Mouse (Mus musculus): ENCODE results near the gene Ddr2. TPM values are rescaled to one million over a fixed set of nuclear protein-coding genes. Genes with fewer than 3 reads are reported as not detected.

The Ddr2 gene
- polyA plus RNA-seq, 1 experiment from 2014 or later = 10.6 TPM

GRCm38 (mm10) chr1:170073768-170074167, 36.8 kb downstream of the Ddr2 start:
- H3K4me3 ChIP-seq (ENCODE audit: low read length) = no peak overlapping the region
- no peak for ATAC-seq (replicated peaks; ENCODE audit: extremely low read depth, insufficient read depth, low FRiP score)
- WGBS = 75% methylated on average over 8 of the region's 8 CpGs

DNA sequence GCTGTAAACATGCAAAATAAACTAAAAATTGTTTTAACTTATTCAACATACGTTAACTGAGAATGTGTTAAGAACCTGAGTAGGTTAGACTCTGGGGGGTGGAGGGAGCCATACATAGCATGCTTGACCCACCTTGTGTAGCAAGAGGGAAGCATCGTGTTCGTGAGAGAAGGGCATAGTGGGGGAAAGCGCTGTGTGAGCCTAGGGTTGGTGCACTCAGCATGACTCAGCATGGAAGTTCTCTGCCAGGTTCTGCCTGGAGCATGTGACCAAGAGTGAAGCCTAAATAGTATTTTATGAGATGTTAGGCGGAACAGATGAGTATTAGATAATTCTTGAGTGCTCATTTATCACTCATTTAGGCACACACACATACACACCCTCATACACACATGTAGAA, 41.4 kb downstream of the Ddr2 start:
- Histone ChIP-seq H3K36me3 (ENCODE audit: control insufficient read depth, insufficient read depth) (no peaks in the 10 kb centered on the region), H3K27me3 (ENCODE audit: control insufficient read depth, insufficient read depth, low read length) (no peaks in the 10 kb centered on the region), H3K9ac (ENCODE audit: low read length) (no peak overlapping the region), H3K4me1 (ENCODE audit: control insufficient read depth, insufficient read depth, low read length) (peaks cover 18% of the 10 kb centered on the region), H3K27ac (ENCODE audit: low read length) (no peak overlapping the region), H3K9me3 (replicated peaks; ENCODE audit: control insufficient read depth, low read length) (no peaks in the 10 kb centered on the region), H3K4me2 (ENCODE audit: low read depth, low read length) (no peak overlapping the region), H3K4me3 (ENCODE audit: low read length) (no peak overlapping the region)
- WGBS = 83% methylated on average over 5 of the region's 5 CpGs
- ATAC-seq (replicated peaks; ENCODE audit: extremely low read depth, insufficient read depth, low FRiP score) = no peak

More at GRCm38 (mm10) chr1:170073768-170074167, 36.8 kb downstream of the Ddr2 start:
- H3K36me3 ChIP-seq (ENCODE audit: control insufficient read depth, insufficient read depth) = no peaks in the 10 kb centered on the region
- no peaks in the 10 kb centered on the region for H3K4me1 ChIP-seq (ENCODE audit: control insufficient read depth, insufficient read depth, low read length)
- H3K9me3 ChIP-seq (replicated peaks; ENCODE audit: control insufficient read depth, low read length) = no peaks in the 10 kb centered on the region
- H3K27ac ChIP-seq (ENCODE audit: low read length) = no peak overlapping the region
- no peak overlapping the region for H3K4me2 ChIP-seq (ENCODE audit: low read depth, low read length)
- no peaks in the 10 kb centered on the region for H3K27me3 ChIP-seq (ENCODE audit: control insufficient read depth, insufficient read depth, low read length)
- H3K9ac ChIP-seq (ENCODE audit: low read length) = no peak overlapping the region

- H3K27me3 ChIP-seq (ENCODE audit: control insufficient read depth, insufficient read depth, low read length) = no peaks in the 10 kb centered on the region
- peak overlapping the region; percentile 43; the same call in 1 of the 2 replicates for H3K9ac ChIP-seq (ENCODE audit: low read length)
- ATAC-seq (replicated peaks; ENCODE audit: extremely low read depth, insufficient read depth, low FRiP score) = no peak
- peaks cover 25% of the 10 kb centered on the region for H3K4me1 ChIP-seq (ENCODE audit: control insufficient read depth, insufficient read depth, low read length)
- no peaks in the 10 kb centered on the region for H3K36me3 ChIP-seq (ENCODE audit: control insufficient read depth, insufficient read depth)
- 48% methylated on average over 2 of the region's 2 CpGs for WGBS
- H3K4me2 ChIP-seq (ENCODE audit: low read depth, low read length) = no peak overlapping the region; the same call in 1 of the 2 replicates
- H3K9me3 ChIP-seq (replicated peaks; ENCODE audit: control insufficient read depth, low read length) = no peaks in the 10 kb centered on the region
- H3K27ac ChIP-seq (ENCODE audit: low read length) = peak overlapping the region; percentile 65
- H3K4me3 ChIP-seq (ENCODE audit: low read length) = no peak overlapping the region
Observed at GRCm38 (mm10) chr1:170065931-170066330, 44.6 kb downstream of the Ddr2 start.

GRCm38 (mm10) chr1:170065009-170065408, 45.6 kb downstream of the Ddr2 start:
- WGBS = 78% methylated on average over 8 of the region's 8 CpGs
- Histone ChIP-seq H3K27ac (ENCODE audit: low read length) (no peak overlapping the region; the same call in 1 of the 2 replicates), H3K4me2 (ENCODE audit: low read depth, low read length) (no peak overlapping the region), H3K4me3 (ENCODE audit: low read length) (no peak overlapping the region), H3K36me3 (ENCODE audit: control insufficient read depth, insufficient read depth) (no peaks in the 10 kb centered on the region), H3K4me1 (ENCODE audit: control insufficient read depth, insufficient read depth, low read length) (peaks cover 25% of the 10 kb centered on the region), H3K9me3 (replicated peaks; ENCODE audit: control insufficient read depth, low read length) (no peaks in the 10 kb centered on the region), H3K9ac (ENCODE audit: low read length) (no peak overlapping the region), H3K27me3 (ENCODE audit: control insufficient read depth, insufficient read depth, low read length) (no peaks in the 10 kb centered on the region)
- no peak for ATAC-seq (replicated peaks; ENCODE audit: extremely low read depth, insufficient read depth, low FRiP score)

DNA sequence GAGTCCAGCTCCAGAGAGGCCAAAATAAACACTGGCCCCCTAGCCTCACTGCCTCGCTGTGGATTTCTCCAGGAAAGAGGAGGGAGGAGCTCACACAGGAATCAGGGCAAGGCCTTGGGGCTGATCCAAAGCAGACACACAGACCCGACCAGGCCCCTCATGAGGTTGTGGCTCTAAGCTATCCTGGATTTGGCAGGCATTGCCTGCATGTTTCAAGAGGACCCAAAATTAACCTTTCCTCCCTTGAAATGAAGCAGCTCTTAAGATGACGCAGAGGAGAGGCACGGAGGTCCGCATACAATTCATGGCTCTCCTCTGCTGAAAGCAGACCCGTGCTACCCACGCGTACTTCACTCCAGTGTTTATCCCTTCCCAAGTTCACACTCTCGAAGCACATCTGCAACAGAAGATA, 46.5 kb downstream of the Ddr2 start:
- peak; percentile 80 for ATAC-seq (replicated peaks; ENCODE audit: extremely low read depth, insufficient read depth, low FRiP score)
- 24% methylated on average over 9 of the region's 9 CpGs for WGBS
- Histone ChIP-seq H3K9me3 (replicated peaks; ENCODE audit: control insufficient read depth, low read length) (no peaks in the 10 kb centered on the region), H3K27ac (ENCODE audit: low read length) (peak overlapping the region; percentile 68), H3K9ac (ENCODE audit: low read length) (no peak overlapping the region), H3K4me3 (ENCODE audit: low read length) (no peak overlapping the region), H3K36me3 (ENCODE audit: control insufficient read depth, insufficient read depth) (no peaks in the 10 kb centered on the region), H3K4me2 (ENCODE audit: low read depth, low read length) (peak overlapping the region; percentile 9; the same call in 1 of the 2 replicates), H3K4me1 (ENCODE audit: control insufficient read depth, insufficient read depth, low read length) (peaks cover 25% of the 10 kb centered on the region), H3K27me3 (ENCODE audit: control insufficient read depth, insufficient read depth, low read length) (no peaks in the 10 kb centered on the region)

DNA sequence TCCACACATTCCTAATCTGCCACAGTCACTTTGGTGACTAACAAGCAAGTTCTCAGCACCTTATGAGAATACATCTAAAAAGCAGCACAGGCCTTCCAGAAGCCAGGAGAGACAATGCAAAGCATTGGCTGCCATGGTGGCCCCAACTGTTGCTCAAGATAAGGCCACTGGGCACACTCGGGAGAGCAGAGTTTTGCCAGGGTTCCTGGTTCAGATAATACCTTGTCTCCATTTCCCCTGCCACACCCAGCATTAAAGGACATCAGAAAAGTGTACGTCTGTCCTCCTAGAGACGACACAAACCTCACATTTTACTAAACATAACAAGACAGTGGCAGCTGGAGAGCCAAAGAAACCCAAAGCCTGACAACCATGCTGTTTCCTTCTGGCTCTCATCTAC, 50.3 kb downstream of the Ddr2 start:
- H3K9me3 ChIP-seq (replicated peaks; ENCODE audit: control insufficient read depth, low read length) = no peaks in the 10 kb centered on the region
- peaks cover 14% of the 10 kb centered on the region for H3K4me1 ChIP-seq (ENCODE audit: control insufficient read depth, insufficient read depth, low read length)
- H3K9ac ChIP-seq (ENCODE audit: low read length) = no peak overlapping the region
- no peaks in the 10 kb centered on the region for H3K36me3 ChIP-seq (ENCODE audit: control insufficient read depth, insufficient read depth)
- H3K27ac ChIP-seq (ENCODE audit: low read length) = no peak overlapping the region
- no peaks in the 10 kb centered on the region for H3K27me3 ChIP-seq (ENCODE audit: control insufficient read depth, insufficient read depth, low read length)
- no peak overlapping the region for H3K4me2 ChIP-seq (ENCODE audit: low read depth, low read length)
- 59% methylated on average over 3 of the region's 3 CpGs for WGBS
- ATAC-seq (replicated peaks; ENCODE audit: extremely low read depth, insufficient read depth, low FRiP score) = no peak
- H3K4me3 ChIP-seq (ENCODE audit: low read length) = no peak overlapping the region

- H3K4me1 ChIP-seq (ENCODE audit: control insufficient read depth, insufficient read depth, low read length) = peaks cover 9% of the 10 kb centered on the region
- no peak overlapping the region for H3K9ac ChIP-seq (ENCODE audit: low read length)
- H3K36me3 ChIP-seq (ENCODE audit: control insufficient read depth, insufficient read depth) = no peaks in the 10 kb centered on the region
- H3K4me3 ChIP-seq (ENCODE audit: low read length) = no peak overlapping the region
- WGBS = 84% methylated on average over 9 of the region's 9 CpGs
- no peak overlapping the region for H3K27ac ChIP-seq (ENCODE audit: low read length)
- H3K9me3 ChIP-seq (replicated peaks; ENCODE audit: control insufficient read depth, low read length) = no peaks in the 10 kb centered on the region
- no peaks in the 10 kb centered on the region for H3K27me3 ChIP-seq (ENCODE audit: control insufficient read depth, insufficient read depth, low read length)
- no peak overlapping the region for H3K4me2 ChIP-seq (ENCODE audit: low read depth, low read length)
- no peak for ATAC-seq (replicated peaks; ENCODE audit: extremely low read depth, insufficient read depth, low FRiP score)
Observed at GRCm38 (mm10) chr1:170059347-170059746, 51.2 kb downstream of the Ddr2 start.

- WGBS = 86% methylated on average over 11 of the region's 11 CpGs
- Histone ChIP-seq H3K4me1 (ENCODE audit: control insufficient read depth, insufficient read depth, low read length) (no peaks in the 10 kb centered on the region), H3K27ac (ENCODE audit: low read length) (no peak overlapping the region), H3K9me3 (replicated peaks; ENCODE audit: control insufficient read depth, low read length) (no peaks in the 10 kb centered on the region), H3K27me3 (ENCODE audit: control insufficient read depth, insufficient read depth, low read length) (no peaks in the 10 kb centered on the region), H3K36me3 (ENCODE audit: control insufficient read depth, insufficient read depth) (no peaks in the 10 kb centered on the region), H3K4me3 (ENCODE audit: low read length) (no peak overlapping the region), H3K4me2 (ENCODE audit: low read depth, low read length) (no peak overlapping the region), H3K9ac (ENCODE audit: low read length) (no peak overlapping the region)
- ATAC-seq (replicated peaks; ENCODE audit: extremely low read depth, insufficient read depth, low FRiP score) = no peak
Observed at GRCm38 (mm10) chr1:170058051-170058450, 52.5 kb downstream of the Ddr2 start.

DNA sequence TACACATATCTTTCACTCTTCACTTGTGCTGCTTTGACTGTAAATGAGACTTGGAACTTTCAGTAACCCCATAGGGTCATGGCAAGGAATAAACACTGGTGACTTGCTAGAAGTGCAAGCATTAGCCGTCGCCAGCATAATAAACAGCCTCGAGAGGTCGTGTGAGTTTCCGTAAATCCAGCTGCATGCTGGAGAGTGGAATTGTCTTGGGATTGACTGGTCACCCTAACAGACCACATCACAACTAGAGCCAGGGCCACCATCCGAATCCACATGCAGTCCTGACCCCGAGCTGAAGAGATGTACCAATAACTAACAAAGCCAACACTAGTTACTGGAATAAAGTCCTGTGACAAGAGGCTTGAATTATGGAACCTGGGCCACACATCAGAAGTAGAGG, 53.0 kb downstream of the Ddr2 start:
- H3K27ac ChIP-seq (ENCODE audit: low read length) = no peak overlapping the region
- H3K9ac ChIP-seq (ENCODE audit: low read length) = no peak overlapping the region
- no peak for ATAC-seq (replicated peaks; ENCODE audit: extremely low read depth, insufficient read depth, low FRiP score)
- no peaks in the 10 kb centered on the region for H3K27me3 ChIP-seq (ENCODE audit: control insufficient read depth, insufficient read depth, low read length)
- no peaks in the 10 kb centered on the region for H3K9me3 ChIP-seq (replicated peaks; ENCODE audit: control insufficient read depth, low read length)
- 76% methylated on average over 7 of the region's 7 CpGs for WGBS
- no peak overlapping the region for H3K4me2 ChIP-seq (ENCODE audit: low read depth, low read length)
- H3K36me3 ChIP-seq (ENCODE audit: control insufficient read depth, insufficient read depth) = no peaks in the 10 kb centered on the region
- no peaks in the 10 kb centered on the region for H3K4me1 ChIP-seq (ENCODE audit: control insufficient read depth, insufficient read depth, low read length)
- no peak overlapping the region for H3K4me3 ChIP-seq (ENCODE audit: low read length)
